Mouse (Mus musculus): ENCODE results near the gene Ms4a1.

- TF ChIP-seq CTCF (IDR thresholded peaks at IDR 0.05; ENCODE audit: borderline replicate concordance, insufficient read depth, low read length) (no peak), POLR2A (IDR thresholded peaks at IDR 0.05; ENCODE audit: low read depth, low read length) (no peak)
These were observed 915 bp upstream of the Ms4a1 start for GRCm38 (mm10) chr19:11266956-11267355.
